ENCODE assay signal across 27 mouse cellular contexts in the genomic region with DNA sequence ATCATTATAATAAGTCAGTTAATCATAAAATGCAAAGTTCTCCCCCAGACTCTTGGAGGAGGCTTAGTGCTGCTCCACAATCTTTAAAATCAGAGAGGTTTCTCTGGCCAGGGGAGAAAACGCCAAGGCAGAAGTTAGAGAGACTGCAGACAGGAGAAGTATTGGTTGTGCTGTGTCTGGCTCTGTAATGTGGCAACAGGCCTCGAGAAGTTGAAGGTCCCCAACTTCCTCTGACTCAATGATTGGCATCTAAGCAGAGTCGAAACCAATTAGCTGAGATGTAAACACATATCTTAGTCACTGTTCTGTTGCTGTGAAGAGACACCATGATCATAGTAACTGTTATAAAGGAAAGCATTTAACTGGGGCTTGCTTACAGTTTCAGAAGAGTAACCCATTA. TPM values are rescaled to one million over a fixed set of nuclear protein-coding genes. Genes with fewer than 3 reads are reported as not detected.
"Had no signal": no experiment of that assay in that cellular context is flagged by ENCODE, and none has a peak within 500 bp of the region (broad histone marks: within the 10 kb centered on the region; RNA-seq: fewer than 3 reads in every experiment).

No protein-coding gene starts in this region.

- DNase-seq: kidney, adult 11 months; kidney, adult 8-10 months; kidney, postnatal 10 days; kidney, postnatal 36 days; layer of hippocampus, postnatal 36 days; liver, embryonic 13.5 days; lung, adult 2 months; lung, postnatal 14 days; right cerebral cortex, adult 18-20 months; right cerebral cortex, postnatal 14 days; right cerebral cortex, postnatal 4 days; thymus, adult 18-20 months had no signal

- H3K27ac ChIP-seq: kidney, embryonic 15.5 days; left cerebral cortex, adult 2 months; liver, embryonic 13.5 days; midbrain, embryonic 12.5 days; midbrain, embryonic 15.5 days; neural tube, embryonic 13.5 days; stomach, embryonic 15.5 days had no signal

- H3K4me1 ChIP-seq: kidney, embryonic 15.5 days; liver, embryonic 13.5 days; midbrain, embryonic 12.5 days; midbrain, embryonic 15.5 days; neural tube, embryonic 13.5 days; stomach, embryonic 15.5 days had no signal

- H3K4me3 ChIP-seq: kidney, embryonic 15.5 days; left cerebral cortex, adult 2 months; liver, embryonic 13.5 days; midbrain, embryonic 12.5 days; midbrain, embryonic 15.5 days; myocyte; neural tube, embryonic 13.5 days; stomach, embryonic 15.5 days had no signal

- ATAC-seq: midbrain, embryonic 15.5 days had no signal

RNA-seq across cellular contexts. Expression of a gene that starts 6.5 kb away (rescaled TPM):
- total RNA-seq: layer of hippocampus, adult 8-10 months; layer of hippocampus, postnatal 10 days; layer of hippocampus, postnatal 36 days; left cerebral cortex, adult 2 months; left cerebral cortex, postnatal 10 days; left cerebral cortex, postnatal 36 days; liver, adult 2 months had no signal
- polyA plus RNA-seq: kidney, embryonic 15.5 days; limb, embryonic 11.5 days; liver, adult 2 months; liver, embryonic 13.5 days; liver, embryonic 16.5 days; midbrain, embryonic 15.5 days; myocyte; neural tube, embryonic 13.5 days; testis, adult 2 months had no signal
